Mouse (Mus musculus): Measurements from ENCODE around the gene Nme7.

Nme7 gene

DNA sequence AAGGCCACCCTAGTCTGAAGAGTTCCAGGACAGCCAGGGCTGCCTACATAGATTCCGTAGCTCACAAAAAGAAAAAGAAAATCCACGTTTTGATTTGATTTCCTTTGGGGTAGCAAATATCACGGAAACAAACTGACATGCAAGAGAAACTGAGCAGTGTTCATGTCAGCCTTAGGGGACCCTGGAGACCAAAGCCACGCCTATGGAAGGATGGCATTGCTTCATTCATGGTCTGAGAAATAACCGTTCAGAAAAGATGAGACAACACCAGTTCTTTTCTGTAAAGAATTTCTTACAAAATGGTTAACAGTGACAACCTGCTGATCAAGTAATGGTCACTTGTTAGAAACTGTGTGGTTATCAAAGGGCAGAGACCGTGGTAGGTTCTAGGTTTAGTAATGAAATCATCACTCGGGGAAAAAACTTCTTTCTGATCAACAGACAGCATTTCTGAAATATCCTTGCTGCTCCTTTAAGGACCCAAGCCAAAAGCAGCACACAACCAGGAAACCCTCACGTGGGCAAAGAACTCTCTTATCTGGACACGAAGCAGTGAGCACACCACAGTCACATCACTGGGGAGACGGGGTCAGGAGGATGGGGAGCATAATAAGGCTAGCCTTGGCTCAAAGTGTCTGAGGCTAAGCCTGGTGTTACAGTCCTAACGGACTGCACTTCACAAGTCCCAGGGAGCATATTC lies 136.9 kb downstream of the Nme7 start:
- DNase-seq: no peak

DNA sequence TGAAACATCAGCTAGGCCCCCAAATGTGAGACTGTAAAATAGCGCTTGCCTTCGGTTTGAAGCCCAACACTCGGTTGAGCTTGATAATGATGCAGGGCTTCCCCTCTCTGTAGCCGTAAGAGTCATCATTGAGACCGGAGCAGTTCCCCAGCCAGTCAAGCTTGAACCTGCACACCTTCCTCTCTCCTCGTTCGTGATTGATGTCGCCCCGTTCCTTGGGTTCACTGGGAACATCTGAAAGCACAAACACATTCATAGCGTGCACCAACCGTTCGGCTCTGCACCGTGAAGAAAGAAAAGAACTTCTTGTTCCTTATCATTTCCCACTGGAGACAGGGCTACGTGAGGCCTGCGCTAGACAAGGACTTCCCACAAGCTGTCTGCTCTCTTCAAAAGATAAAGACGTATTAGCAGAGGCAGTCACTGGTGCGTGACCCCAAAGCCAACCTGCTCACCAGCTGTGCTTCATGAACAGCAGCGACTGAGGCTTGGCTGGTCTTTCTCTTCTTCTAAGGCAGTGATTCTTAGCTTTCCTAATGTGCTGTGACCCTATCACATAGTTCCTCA lies 137.6 kb downstream of the Nme7 start:
- no peak for DNase-seq

DNA sequence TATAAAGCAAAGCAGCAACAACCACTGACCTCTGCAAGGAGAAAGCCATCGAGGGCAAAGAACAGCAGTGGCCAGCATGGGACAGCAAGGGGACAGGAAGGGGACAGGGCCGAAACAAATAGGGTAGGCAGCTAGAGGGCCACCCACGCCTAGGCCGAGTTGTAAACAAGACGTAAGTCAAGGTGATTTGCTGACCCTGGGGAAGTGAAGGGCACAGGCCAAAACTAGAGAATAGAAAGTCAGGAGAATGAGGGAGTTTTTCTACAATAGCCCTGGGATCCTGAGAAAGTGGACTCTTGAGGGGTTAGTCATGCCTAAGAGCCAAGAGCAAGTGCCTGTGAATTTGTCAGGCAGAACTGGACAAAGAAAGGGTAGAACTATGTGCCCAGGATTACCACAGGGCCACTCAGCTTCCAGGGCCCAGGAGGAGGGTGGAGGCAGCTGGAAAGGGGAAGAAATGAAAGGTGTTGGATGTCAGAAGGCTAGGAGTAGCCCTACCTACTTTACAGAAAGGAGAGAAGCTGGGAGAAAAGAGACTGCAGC lies 141.8 kb downstream of the Nme7 start:
- peak in 1 of 2 experiments; percentile 45 for DNase-seq

DNA sequence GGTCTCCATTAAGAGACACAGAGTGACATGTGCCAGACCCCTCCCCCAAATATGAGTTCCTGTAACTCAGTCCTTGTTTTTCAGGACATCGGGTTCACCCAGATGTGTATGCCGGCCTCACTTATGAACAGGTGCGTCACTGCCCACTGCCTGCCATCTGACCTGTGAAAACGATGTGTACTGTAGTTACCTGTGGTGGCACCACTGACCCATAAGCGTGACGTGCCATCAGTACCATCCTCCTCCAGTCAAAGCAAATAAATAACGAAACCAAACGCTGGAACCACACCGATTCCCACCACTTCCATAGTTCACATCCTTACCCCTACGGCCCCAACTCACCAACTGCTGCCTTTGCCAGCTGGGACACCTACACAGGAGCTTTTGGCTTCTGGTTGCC lies 142.6 kb downstream of the Nme7 start:
- DNase-seq: no peak

DNA sequence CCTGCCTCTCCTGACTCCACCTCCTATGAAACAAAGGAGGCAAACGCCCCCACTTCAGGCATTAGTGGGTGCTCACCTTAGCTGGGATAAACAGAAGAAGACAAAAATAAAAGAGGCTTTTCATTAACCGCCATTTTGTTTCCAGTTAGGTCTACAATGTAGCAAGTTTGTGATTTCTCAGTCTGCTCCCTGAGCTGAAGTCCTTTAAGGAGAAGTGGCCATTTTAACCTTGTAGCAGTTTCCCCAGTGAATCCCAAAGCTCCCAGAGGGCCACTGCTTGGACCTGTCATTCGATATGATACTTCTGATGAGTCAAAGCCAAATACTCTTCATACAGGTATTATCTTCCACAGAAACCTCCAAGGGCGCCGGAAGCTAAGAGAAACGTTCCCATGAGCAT lies 143.6 kb downstream of the Nme7 start:
- DNase-seq: no peak

DNA sequence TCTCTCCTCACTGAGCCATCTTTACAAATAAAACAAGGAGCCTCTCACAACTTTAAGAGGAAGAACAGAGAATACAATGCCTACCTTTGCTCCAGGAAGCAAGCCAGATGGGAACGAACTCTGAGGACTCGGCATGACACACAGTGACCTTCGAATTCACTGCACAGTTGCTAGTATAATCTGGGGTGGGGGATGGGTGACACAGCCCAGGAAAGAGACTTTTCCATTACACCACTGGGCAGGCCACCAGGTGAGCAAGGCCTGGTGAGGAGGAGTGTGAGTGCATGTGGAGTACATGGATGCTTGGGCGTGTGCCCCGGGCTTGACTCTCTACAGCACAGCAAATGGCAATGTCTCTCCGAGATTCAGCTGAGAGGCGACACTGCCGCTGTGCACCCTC lies 145.7 kb downstream of the Nme7 start:
- DNase-seq: peak; percentile 86 to 88

DNA sequence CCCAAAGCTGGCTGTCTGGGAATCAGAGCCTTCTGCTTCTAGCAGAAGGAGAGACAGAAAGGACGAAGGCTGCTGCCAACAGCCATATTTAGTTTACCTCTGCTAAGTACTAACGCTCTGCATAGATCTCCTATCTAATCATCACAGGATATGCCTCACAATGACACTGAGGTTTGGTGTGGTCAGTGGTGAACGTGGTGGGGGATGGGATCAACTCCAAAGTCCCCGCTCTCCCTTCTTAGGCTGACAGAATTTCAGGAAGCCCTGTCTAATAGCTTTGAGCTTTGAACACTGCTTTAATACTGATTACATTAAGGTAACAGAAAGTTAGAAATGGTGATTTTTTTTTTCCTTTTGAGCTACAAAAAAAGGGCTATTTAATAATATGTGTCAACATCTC lies 146.3 kb downstream of the Nme7 start:
- no peak for DNase-seq

DNA sequence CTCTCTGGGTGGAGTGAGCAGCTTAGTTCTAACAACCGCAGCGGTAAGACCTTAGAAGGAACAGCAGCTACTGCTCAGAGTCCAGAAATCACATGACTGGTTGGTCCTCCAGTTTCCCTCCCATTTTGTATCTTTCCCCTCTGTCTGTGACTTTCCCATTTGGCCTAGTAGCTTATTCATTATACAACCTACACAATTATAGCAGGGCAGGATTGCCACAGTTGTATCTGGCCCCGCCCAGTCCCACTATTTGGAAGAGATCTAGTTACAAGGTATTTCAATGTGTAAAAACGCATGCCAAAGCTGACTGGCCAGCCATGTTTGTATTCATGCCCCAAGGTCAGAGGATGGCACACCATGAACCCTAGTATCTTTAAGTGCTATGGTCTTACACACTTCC lies 146.7 kb downstream of the Nme7 start:
- DNase-seq: no peak

DNA sequence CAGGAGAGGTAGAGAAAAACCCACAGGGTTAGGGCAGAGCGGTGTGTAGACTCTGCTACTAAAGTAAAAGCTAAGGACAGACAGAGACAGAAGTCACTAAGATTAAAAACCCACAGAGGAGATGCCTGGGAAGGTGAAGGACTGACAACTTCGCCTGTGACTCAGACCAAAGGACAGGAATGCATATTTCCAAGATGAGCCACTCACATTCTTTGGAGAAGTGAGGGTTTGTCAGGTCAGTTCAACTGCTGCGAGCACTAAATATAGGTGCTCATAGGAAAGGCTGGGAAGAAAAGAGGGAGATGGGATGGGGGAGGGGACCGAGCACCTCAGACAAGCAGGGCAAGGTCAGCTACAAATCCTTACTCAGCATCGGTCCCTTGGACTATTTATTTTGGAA lies 147.4 kb downstream of the Nme7 start:
- DNase-seq: no peak

DNA sequence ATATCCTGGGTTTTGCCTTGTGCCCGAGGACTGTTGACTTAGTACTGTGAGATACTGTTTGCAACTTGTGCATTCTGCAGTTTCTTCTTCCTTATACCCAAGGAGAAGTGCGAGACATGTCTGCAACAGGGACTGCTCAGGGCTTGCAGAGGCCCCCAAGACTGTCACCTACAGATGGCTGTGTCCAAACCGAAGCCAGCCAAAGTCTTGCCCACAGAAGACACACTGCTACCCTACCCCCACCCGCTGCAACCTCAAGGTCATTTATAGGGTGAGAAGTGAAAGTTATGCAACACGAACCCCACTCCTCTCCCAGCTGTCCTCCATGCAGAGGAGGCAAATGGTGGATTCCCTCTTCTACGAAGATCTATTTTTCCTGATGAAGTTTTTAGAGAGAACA lies 148.7 kb downstream of the Nme7 start:
- no peak for DNase-seq

DNA sequence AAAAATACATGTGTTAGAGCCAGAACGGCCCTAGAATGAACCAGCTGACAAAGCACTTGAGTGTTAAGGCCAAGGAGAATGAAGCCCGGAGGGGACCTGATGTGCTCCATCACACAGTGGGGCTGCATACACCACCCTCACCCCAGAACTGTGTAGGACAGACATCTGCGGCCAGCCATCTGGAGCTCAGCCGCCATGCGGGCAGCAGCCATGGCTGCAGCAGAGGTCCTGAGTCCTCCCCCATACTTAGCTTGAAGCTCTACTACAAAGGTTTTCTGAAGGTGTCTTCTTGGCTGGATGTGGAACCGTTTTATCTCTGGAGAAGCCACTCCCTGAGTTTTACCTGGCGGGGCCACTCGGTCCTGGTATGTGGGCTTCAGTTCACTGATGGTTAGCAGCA lies 149.2 kb downstream of the Nme7 start:
- no peak for DNase-seq

DNA sequence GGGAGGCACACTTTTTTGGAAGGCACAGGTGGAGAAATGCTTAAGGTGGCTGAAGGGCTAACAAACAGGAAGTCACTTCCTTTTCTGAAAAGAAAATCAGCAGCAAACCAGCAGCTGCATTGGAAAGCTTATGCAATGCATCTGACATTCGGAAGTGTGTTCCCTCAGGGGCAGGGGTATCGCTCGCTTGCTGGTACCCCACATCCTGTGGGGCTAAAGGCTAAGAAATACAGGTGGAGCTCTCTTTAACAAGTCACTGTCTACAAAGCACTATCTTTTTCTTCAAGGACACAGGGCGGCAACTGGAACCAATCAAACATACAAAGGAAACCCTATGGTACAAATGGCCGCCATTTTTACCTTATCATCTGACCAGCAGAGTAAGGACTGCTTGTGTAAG lies 149.8 kb downstream of the Nme7 start:
- no peak for DNase-seq

DNA sequence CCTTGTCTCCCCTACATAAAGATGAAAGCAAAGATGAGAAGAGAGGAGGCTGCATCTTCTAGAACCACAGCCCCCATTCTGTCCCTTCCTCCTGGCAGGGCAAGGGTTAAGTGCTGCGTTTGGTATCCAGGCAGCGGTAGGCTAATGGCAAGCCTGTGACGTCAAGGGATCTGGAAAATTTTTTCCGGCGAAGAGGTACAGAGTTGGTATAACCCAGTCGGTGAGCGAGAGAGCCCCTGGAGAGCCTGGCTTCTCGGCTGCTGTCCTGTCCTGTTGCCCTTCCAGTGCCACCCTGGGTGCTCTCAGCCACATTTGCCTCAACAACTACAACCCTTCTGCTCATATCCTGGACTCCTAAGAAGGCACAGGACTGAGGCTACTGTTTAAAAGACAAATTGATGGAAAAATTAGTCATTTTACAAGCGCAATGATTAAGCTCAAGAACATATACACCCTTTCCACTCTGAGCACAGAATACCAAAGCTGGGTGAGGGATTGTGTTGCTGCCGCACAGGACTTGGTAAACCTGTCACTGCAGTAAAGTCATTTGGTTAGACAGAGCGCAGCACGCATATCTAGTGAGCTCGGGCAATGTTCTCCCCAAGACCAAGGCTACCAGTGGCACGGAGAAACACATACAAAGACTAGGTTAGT lies 151.0 kb downstream of the Nme7 start:
- DNase-seq: peak; percentile 79

DNA sequence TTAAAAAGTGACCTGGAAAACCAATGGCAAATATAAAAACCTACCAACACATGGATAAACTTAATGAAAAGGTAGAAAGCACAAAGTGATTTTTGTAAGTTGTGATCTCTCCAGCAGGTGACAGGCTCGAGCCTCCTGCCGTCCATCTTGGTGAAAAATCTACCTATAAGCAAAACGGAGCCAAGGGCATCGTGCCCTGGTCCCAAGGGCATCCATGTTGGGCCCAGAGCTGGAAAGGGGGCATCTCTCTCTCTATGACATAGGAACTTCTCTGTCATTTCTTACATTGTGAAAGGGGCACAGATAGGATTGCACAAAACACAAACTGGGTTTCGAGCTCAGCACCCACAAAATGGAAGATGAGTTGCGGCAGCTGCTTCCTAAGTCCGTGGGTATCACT lies 151.7 kb downstream of the Nme7 start:
- peak in 1 of 2 experiments; percentile 60 for DNase-seq

DNA sequence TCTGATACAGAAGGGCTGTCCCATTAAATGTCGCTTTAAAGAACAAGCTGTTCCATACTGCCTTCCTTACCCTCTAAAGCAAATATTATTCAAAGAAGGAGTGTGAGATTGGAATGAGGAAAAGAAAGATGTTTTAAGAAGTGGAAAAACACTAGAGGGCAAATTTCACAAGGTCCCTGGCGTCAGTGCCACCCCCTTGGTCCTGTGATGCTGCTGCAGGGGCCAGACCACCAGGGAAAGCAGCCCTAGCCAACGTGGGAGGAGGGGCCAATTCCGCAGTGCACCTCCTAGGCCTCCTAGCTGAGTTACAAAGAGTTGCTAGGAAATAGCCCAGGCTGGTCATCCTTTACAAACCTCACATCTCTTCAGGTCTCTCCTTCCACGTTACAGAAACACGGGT lies 152.1 kb downstream of the Nme7 start:
- DNase-seq: peak in 1 of 2 experiments; percentile 61

DNA sequence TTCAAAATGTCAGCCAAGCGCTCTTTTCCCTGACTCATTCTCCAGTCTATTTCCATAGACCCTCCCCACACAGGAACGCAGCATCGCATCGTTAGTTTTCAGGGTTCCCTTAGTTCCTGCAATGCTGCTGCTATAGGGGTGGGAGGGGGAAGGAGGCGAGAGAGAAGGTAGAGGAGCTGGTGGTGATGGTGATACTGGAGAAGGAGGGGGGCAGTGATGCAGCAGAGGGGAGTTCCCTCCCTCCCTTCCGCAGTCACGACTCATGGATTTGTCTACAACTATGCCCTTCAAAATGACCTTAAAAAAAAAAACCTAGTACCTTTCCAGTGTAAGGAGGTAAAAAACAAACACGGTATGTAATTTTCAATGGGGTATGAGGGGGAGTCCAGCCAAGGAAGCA lies 152.8 kb downstream of the Nme7 start:
- no peak for DNase-seq

DNA sequence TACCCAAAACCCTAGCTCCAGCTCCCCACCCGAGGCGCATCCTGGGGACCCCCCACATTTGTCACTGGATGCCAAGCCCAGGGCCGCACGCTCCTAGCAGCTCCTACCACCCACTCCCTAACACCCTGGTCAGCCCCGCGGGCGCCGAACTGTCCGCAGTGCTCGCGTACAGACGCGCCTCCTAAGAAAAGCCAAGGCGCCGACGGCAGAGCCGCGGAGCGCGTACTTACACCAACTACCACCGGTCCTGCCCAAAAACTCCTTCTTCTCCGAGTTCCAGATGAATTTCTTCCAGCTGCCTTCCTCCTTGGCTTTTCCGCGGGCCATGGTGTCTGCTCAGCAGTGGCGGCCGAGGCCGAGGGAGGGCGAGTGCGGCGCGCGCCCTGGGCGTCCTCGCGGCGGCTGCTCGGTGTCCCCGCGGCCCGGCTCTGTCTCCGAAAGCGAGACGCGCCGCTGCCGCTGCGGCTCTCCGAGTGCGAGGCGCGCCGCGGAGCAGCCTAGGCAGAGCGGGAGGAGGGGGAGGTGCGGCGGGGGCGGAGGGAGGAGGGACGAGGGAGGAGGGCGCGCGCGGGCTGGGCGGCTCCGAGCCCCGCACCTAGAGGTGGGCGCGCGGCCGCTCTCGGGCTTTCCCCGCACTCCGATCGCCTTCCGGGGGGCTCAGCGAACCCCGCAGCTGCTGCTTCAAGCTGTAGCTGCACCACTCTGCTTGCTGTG lies 153.8 kb downstream of the Nme7 start:
- peak in 1 of 2 experiments; percentile 78 for DNase-seq

DNA sequence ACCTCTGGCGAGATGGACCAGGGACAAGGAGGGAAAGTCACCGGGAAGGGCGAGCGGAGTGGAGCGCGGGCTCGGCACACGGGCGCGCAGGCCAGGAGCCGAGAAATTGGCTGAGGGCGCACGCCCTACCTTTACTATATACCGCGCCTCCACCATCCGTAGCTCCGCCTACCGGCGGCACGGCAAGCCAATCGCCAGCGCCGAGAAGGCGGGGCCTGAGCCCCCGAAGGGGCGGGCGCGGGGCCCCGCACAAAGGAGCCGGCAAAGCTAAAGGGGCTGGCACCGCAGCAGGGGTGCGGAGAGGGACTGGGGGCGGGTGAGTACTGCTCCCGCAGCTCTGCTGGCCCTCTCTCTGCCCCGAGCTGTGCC lies 154.3 kb downstream of the Nme7 start, which contains the start of gene Atp1b1:
Atp1b1 (minus strand) TSS at position 111 of the 369 bp plus-strand sequence.
- peak; percentile 89 to 93 for DNase-seq

DNA sequence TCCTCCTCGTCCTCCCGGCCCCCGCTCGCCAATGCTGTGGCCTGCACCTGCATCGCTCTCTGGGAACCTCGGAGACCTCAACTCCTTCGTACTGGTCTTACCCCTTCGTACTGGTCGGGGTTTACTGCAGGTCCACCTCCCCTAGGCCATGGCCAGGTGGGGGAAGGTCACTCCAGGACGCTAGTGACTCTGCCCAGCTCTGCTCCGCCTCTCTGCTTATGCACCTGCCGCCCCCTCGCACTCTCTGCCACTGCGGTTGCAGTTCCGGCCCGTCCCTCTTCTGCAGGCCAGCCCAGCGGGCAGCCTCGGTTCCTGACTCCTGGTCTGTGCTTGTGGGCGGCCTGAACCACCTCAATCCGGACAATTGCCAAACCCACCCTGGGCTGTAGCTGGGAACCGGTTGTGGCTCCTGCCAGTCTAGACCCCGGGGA lies 154.7 kb downstream of the Nme7 start:
- peak; percentile 92 to 96 for DNase-seq

DNA sequence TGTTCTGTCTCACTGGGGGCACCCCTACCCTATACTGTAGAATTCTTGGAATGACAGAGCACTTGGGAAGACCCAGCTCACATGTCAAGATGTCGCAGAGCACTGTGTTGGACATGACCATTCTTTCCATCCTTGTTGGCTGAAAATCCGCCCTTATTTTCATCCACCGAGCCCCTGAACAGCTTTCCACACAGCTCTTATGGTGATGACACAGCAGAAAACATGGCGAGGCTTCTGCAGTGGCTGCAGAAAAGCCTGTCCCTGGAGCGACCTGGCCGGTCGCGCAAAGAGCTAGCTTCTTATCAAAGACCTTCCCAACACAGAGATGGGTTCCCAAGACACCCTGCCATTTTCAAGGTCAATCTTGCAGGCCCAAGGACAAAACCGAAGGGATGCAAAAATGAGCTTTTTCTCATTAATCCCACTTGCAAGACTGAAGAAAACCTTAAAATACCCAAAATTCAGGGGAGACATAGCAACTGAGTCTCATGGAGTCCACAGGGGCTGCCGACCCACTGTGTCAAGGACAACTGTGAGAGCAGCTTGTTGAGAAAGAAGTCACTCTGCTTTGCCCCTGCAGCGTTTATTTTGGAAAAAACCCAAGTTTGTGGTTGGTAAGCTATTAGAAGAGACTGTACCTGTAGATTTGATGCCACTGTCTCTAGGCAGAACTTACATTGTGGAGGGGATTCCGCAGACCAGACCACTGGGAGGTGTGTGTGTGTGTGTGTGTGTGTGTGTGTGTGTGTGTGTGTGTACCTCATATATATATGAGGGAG lies 155.4 kb downstream of the Nme7 start:
- peak; percentile 58 to 69 for DNase-seq

DNA sequence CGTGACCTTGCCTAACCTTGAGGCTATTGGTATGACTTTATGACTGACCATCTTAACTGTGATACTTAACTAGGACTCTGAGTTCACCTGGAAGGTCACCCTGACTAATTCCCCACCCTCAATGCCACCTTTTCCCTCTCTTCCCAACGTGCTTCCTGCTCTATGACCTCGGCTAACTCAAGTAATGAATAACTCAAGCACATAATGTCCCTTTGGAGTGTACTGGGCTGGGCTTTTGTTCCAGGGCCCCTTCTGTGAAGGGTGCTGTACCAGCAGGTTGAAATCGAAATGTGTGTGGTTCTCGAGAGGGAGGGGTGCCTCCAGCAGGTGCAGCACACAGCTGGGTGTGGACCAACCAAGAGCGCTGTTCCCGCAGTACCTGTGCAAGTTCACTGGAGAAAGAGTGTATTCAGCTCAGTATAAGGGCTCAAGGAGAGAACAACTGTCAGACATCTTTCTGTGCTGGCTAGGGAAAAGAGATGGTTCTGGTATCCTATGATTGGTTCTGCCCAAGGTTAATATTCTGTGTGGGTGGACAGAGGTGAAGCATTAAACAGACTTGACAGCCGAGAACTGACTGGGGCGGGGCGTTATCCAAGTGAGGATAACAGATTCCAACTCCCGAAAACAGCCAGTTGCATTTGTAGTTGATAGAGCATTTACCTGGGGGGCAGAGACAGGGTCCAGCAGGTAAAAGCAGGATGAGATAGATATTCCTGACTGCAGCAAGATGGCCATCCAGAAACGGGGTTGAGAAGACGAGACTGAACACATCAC lies 157.2 kb downstream of the Nme7 start:
- DNase-seq: peak; percentile 79 to 94

DNA sequence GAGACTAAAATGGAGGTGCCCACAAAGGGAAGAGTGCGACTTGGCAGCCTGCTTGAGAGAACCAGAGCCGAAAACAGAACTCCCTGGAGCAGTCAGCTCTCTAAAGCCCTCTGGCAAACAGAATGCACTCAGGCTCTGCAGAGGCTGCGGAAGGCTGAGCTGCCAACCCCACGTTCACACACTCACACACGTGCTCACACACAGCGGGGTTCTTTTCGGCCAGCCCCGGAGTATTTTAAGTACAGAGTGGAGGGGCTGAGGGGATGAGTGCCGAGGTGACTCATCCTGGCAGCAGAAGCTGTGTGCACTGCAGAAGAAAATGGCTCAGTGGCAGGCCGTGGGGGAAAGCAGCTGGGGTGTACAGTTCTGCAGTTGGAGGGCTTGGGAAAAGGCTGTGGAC lies 157.8 kb downstream of the Nme7 start:
- DNase-seq: peak; percentile 60 to 65

Data from kidney, postnatal 36 days (tissue).